Mouse (Mus musculus) intestine, embryonic 15.5 days (tissue): ENCODE results near the gene Adig. TPM values are rescaled to one million over a fixed set of nuclear protein-coding genes. Genes with fewer than 3 reads are reported as not detected.

Source experiments
- ATAC-seq: fragments of 200-750 bp; cut with Nextera tagmentation; 2 replicates; pipeline ENCODE4 v1.8.0; 2017; ENCODE audit warnings: moderate TSS enrichment, moderate library complexity
- H3K27ac ChIP-seq: fragments of 300-500 bp; sonication (generic); 2 replicates; pipeline ENCODE4 v1.5.1; 2015; ENCODE audit warnings: mild to moderate bottlenecking, inconsistent platforms
- H3K27me3 ChIP-seq: fragments of 300-500 bp; sonication (generic); replicated peaks from 2 replicates; pipeline ENCODE4 v1.6.1; 2015; ENCODE audit warnings: inconsistent platforms
- H3K36me3 ChIP-seq: fragments of 300-500 bp; sonication (generic); 2 replicates; pipeline ENCODE4 v1.6.1; 2015; ENCODE audit warnings: inconsistent platforms
- H3K4me1 ChIP-seq: fragments of 300-500 bp; sonication (generic); replicated peaks from 2 replicates; pipeline ENCODE4 v1.6.1; 2015; ENCODE audit warnings: inconsistent platforms
- H3K4me2 ChIP-seq: fragments of 300-500 bp; sonication (generic); replicated peaks from 2 replicates; pipeline ENCODE4 v1.6.1; 2015; ENCODE audit warnings: mild to moderate bottlenecking, inconsistent platforms
- H3K4me3 ChIP-seq: fragments of 300-500 bp; sonication (generic); replicated peaks from 2 replicates; pipeline ENCODE4 v1.5.1; 2015; ENCODE audit warnings: inconsistent platforms
- H3K9ac ChIP-seq: fragments of 300-500 bp; sonication (generic); 2 replicates; pipeline ENCODE4 v1.6.1; 2015; ENCODE audit warnings: inconsistent platforms
- H3K9me3 ChIP-seq: fragments of 300-500 bp; sonication (generic); 2 replicates; pipeline ENCODE4 v1.6.1; 2016; ENCODE audit warnings: inconsistent platforms
- WGBS: fragments of 180-500 bp; shearing (Covaris S2); methylation state at CpG from one replicate; pipeline ENCODE4 v1.1.7; 2015; 5-methylcytosine and 5-hydroxymethylcytosine counted together
- polyA plus RNA-seq: library from polyadenylated mRNA; unstranded; fragments of >200 nt; fragmentation: Nextera tagmentation; extraction: Ambion mirVana; gene quantifications from 2 replicates; pipeline ENCODE4 v1.2.1, GENCODE M21; 2015

The Adig gene
- polyA plus RNA-seq, 1 experiment from 2014 or later = not detected

DNA sequence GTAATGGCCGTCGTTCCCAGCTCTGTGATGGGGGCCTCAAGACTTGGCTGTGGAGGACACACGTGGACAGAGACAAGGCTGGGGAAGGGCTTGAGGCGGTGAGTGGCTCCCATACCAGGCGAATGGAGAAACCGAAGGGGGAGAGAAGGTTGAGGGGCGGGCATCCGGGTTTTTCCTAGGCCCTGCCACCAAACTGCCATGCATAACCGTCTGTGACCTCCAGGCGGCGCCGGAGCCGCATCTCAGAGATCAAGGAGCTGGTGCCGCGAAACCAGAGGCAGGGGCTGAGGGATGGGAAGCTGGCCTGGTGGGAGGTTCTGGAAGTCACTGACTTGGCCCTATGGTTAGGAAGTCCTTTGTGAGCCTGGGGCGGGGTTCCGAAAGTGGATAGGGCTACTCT is 44.3 kb downstream of the Adig start:
- H3K4me2 ChIP-seq = peak overlapping the region; percentile 40
- no peak overlapping the region for H3K9ac ChIP-seq
- 6% methylated on average over 17 of the region's 17 CpGs for WGBS
- no peaks in the 10 kb centered on the region for H3K9me3 ChIP-seq
- 0 out of 2 replicates have a peak, but pooled peaks cover 2% of the 10 kb centered on the region for H3K4me1 ChIP-seq
- H3K27ac ChIP-seq = no peak overlapping the region
- H3K4me3 ChIP-seq = no peak overlapping the region
- ATAC-seq = peak; percentile 51; the same call in 1 of the 2 replicates
- peaks cover 9% of the 10 kb centered on the region for H3K27me3 ChIP-seq
- H3K36me3 ChIP-seq = no peaks in the 10 kb centered on the region

DNA sequence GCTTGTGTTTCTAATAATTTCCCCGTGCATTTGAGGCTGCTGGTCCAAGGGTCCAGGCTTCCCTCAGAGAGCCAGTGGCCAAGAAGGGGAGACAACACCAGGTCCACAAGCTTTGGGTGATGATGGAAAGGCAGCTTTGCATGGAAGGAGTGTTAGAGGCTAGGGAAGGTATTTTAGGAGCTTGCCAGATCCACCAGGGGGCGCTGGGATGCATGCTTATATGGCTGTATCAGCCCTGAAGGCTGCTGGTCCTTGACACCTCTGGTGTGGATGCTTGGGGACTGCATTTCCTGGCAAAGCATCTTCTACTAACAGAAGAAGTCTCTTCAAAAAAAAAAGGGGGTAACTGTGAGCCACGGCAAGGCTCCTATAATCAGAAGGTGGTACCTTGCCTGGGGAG is 47.7 kb downstream of the Adig start:
- H3K4me1 ChIP-seq = 0 out of 2 replicates have a peak, but pooled peaks cover 2% of the 10 kb centered on the region
- H3K4me2 ChIP-seq = no peak overlapping the region
- H3K27ac ChIP-seq = no peak overlapping the region
- no peak overlapping the region for H3K4me3 ChIP-seq
- H3K9me3 ChIP-seq = no peaks in the 10 kb centered on the region
- ATAC-seq = no peak
- peaks cover 29% of the 10 kb centered on the region for H3K27me3 ChIP-seq
- no peaks in the 10 kb centered on the region for H3K36me3 ChIP-seq
- H3K9ac ChIP-seq = no peak overlapping the region
- 4% methylated on average over 3 of the region's 3 CpGs for WGBS

DNA sequence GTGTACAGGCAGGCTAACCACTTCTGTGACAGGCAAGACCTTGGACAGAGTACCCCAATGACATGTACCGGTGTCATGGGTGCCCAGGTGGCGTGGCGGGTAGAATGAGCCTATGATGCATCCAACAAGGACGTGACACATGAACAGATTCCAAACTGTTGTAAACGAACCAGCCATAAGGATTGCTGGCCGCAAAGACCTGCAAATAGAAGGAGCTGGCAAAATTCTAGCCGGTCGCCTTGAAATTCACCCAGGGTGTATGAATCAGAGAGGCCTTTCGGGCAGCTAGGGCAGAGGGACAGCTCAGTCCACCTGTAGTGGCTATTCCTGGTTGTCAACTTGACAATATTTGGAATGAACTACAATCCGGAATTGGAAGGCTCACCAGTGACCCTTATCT is 52.0 kb downstream of the Adig start:
- Histone ChIP-seq H3K9me3 (no peaks in the 10 kb centered on the region), H3K9ac (no peak overlapping the region), H3K27ac (no peak overlapping the region), H3K27me3 (peaks cover 33% of the 10 kb centered on the region), H3K4me2 (no peak overlapping the region), H3K4me1 (peaks cover 5% of the 10 kb centered on the region; the same call in 1 of the 2 replicates), H3K36me3 (no peaks in the 10 kb centered on the region), H3K4me3 (no peak overlapping the region)
- no peak for ATAC-seq
- WGBS = 12% methylated on average over 10 of the region's 10 CpGs

DNA sequence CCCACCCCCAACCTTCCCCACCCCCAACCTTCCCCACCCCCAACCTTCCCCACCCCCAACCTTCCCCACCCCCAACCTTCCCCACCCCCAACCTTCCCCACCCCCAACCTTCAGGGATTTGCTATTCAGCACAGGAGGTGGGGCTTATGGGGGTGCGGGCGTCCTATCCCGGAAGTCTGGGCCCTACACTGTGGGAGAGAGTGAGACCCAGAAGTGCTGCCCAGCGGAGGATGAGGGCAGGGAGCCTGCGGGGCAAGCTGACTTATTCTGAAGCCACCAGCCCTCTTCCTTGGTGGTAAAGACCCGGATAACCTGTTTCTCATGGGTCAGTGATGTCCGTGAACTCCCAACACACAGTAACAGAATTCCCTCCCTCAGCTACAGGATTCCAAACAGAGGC is 52.8 kb downstream of the Adig start:
- 2% methylated on average over 7 of the region's 7 CpGs for WGBS
- Histone ChIP-seq H3K36me3 (no peaks in the 10 kb centered on the region), H3K4me1 (peaks cover 5% of the 10 kb centered on the region; the same call in 1 of the 2 replicates), H3K9me3 (no peaks in the 10 kb centered on the region), H3K4me2 (peak overlapping the region; percentile 47), H3K27ac (no peak overlapping the region), H3K9ac (no peak overlapping the region), H3K4me3 (no peak overlapping the region), H3K27me3 (peaks cover 28% of the 10 kb centered on the region)
- ATAC-seq = no peak

DNA sequence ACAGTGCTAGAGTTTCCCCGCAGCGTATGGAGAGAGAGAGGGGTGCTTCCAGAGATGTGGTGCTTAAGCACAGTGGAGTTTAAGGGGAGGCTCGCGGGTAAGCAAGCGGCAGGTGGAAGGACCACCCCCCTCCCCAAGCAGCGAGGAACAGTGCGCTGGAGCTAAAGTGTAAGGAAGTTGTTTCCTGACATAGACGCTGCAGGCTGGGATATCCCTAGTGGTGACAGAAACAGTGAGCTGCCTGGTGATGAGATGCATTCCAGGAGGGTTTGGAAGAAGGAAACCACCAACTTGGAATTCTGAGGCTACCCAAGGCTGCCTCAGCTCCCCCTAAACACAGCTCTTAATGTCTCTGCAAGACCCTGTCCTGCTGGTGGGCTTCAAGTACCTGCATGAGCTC is 53.4 kb downstream of the Adig start:
- Histone ChIP-seq H3K9ac (no peak overlapping the region), H3K4me3 (peak overlapping the region; percentile 21; the same call in 1 of the 2 replicates), H3K4me2 (peak overlapping the region; percentile 47), H3K4me1 (peaks cover 5% of the 10 kb centered on the region; the same call in 1 of the 2 replicates), H3K27ac (no peak overlapping the region), H3K9me3 (no peaks in the 10 kb centered on the region), H3K36me3 (no peaks in the 10 kb centered on the region), H3K27me3 (peaks cover 25% of the 10 kb centered on the region)
- WGBS = 5% methylated on average over 8 of the region's 8 CpGs
- ATAC-seq = no peak

DNA sequence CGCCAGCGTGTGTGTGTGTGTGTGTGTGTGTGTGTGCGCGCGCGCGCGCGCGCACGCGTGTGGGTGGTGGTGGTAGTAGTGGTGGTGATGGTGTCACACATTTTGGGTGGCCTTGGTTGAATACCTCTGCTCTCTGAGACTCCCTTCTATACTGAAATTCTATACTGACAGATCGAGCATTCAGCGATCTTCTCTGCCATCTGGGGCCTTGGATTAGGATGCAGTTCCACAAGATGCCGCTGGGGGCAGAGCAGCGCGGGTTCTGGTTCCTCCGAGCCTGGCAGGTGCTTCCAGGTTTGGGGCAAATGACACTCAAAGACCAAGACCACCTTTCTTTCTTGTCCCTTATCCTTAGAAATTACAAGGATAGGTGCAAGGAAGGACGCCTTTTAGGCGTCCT is 53.8 kb downstream of the Adig start:
- no peak overlapping the region for H3K27ac ChIP-seq
- no peaks in the 10 kb centered on the region for H3K36me3 ChIP-seq
- H3K9ac ChIP-seq = no peak overlapping the region
- WGBS = 2% methylated on average over 20 of the region's 20 CpGs
- H3K4me3 ChIP-seq = peak overlapping the region; percentile 21; the same call in 1 of the 2 replicates
- no peaks in the 10 kb centered on the region for H3K9me3 ChIP-seq
- ATAC-seq = no peak
- peaks cover 5% of the 10 kb centered on the region; the same call in 1 of the 2 replicates for H3K4me1 ChIP-seq
- H3K4me2 ChIP-seq = peak overlapping the region; percentile 47
- peaks cover 25% of the 10 kb centered on the region for H3K27me3 ChIP-seq

DNA sequence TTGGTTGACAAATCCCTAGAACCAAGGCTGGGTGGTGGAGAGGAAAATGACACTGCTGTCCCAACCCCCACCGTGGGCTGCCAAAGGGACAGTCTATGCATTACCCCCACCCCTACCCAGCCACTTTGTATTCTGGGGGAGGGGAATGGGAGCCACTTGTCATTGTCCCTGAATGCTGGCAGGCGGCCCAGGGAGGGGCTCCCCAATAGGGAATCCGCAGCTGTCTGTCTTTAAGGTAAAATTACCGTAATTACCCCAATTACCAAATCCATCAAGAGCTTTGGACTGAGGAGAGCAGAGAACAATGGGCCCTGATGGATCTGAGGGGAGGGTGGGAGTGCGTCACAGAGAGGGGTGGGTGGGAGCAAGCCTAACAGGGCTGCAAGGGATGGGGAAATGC is 54.3 kb downstream of the Adig start:
- Histone ChIP-seq H3K4me3 (no peak overlapping the region), H3K27ac (no peak overlapping the region), H3K27me3 (peaks cover 25% of the 10 kb centered on the region), H3K9ac (no peak overlapping the region), H3K4me2 (no peak overlapping the region), H3K9me3 (no peaks in the 10 kb centered on the region), H3K36me3 (no peaks in the 10 kb centered on the region), H3K4me1 (peaks cover 5% of the 10 kb centered on the region; the same call in 1 of the 2 replicates)
- no peak for ATAC-seq
- WGBS = 10% methylated on average over 5 of the region's 5 CpGs

Other genes starting within 250 kb of the Adig start
- not detected in 2 replicates for gene Bpi, start 244.5 kb upstream of the Adig start, polyA plus RNA-seq
- gene Lbp, start 196.1 kb upstream of the Adig start, polyA plus RNA-seq = 5.4 and 5.5 TPM in 2 replicates
- gene Snhg11, start 127.0 kb upstream of the Adig start, polyA plus RNA-seq = 4.8 and 7.0 TPM in 2 replicates
- gene Ralgapb, start 92.8 kb upstream of the Adig start, polyA plus RNA-seq = 14.3 and 15.0 TPM in 2 replicates
- gene Arhgap40, start 10.2 kb downstream of the Adig start, polyA plus RNA-seq = 0.23 TPM in 1 of 2 replicates, not detected in the other
- gene Slc32a1, start 108.2 kb downstream of the Adig start, polyA plus RNA-seq = not detected in 2 replicates
- 9.3 and 9.4 TPM in 2 replicates for gene Actr5, start 122.3 kb downstream of the Adig start, polyA plus RNA-seq
- 4.1 and 4.2 TPM in 2 replicates for gene Ppp1r16b, start 162.8 kb downstream of the Adig start, polyA plus RNA-seq